Mouse (Mus musculus): ENCODE measurements at regions not wholly inside any gene's neighbourhood (a gene's known extent, or its start where the extent isn't known, plus 50 kb on each side); places are given as distances from the start of the nearest gene placed in this dataset.

GRCm38 (mm10) chrX:99390462-99390838 is 80.6 kb downstream of the Pja1 start:
- peaks cover 2% of the 10 kb centered on the region for H3K4me1 ChIP-seq (ENCODE audit: control insufficient read depth, insufficient read depth, low read length)

GRCm38 (mm10) chrX:99389778-99390461 is 81.2 kb downstream of the Pja1 start:
- no peak overlapping the region for H3K4me3 ChIP-seq (ENCODE audit: low read depth, low read length)
- TF ChIP-seq POLR2A (IDR thresholded peaks at IDR 0.05; ENCODE audit: insufficient read depth, low read length), result no peak
- H3K27ac ChIP-seq (ENCODE audit: insufficient read depth, low read length), result no peak overlapping the region
- H3K4me1 ChIP-seq (ENCODE audit: control insufficient read depth, insufficient read depth, low read length), result peaks cover 2% of the 10 kb centered on the region
- H3K36me3 ChIP-seq (ENCODE audit: control insufficient read depth, insufficient read depth, low read length, poor library complexity, severe bottlenecking), result no peaks in the 10 kb centered on the region
- no peaks in the 10 kb centered on the region for H3K9me3 ChIP-seq (replicated peaks; ENCODE audit: control insufficient read depth, insufficient read depth, low read length, poor library complexity, severe bottlenecking)
- no peak overlapping the region for H3K9ac ChIP-seq (ENCODE audit: low read depth, poor library complexity, severe bottlenecking)
- no peaks in the 10 kb centered on the region; the same call in 1 of the 2 replicates for H3K27me3 ChIP-seq (ENCODE audit: control insufficient read depth, insufficient read depth, low read length, poor library complexity, severe bottlenecking)

More at GRCm38 (mm10) chrX:99390462-99390838, 80.6 kb downstream of the Pja1 start:
- Histone ChIP-seq H3K36me3 (ENCODE audit: control insufficient read depth, insufficient read depth, low read length, poor library complexity, severe bottlenecking) (no peaks in the 10 kb centered on the region), H3K9ac (ENCODE audit: low read depth, poor library complexity, severe bottlenecking) (no peak overlapping the region), H3K27ac (ENCODE audit: insufficient read depth, low read length) (no peak overlapping the region), H3K27me3 (ENCODE audit: control insufficient read depth, insufficient read depth, low read length, poor library complexity, severe bottlenecking) (no peaks in the 10 kb centered on the region; the same call in 1 of the 2 replicates), H3K4me3 (ENCODE audit: low read depth, low read length) (no peak overlapping the region), H3K9me3 (replicated peaks; ENCODE audit: control insufficient read depth, insufficient read depth, low read length, poor library complexity, severe bottlenecking) (no peaks in the 10 kb centered on the region)
- no peak for TF ChIP-seq CTCF (IDR thresholded peaks at IDR 0.05; ENCODE audit: low read depth, low read length)
- no peak for TF ChIP-seq POLR2A (IDR thresholded peaks at IDR 0.05; ENCODE audit: insufficient read depth, low read length)
- no peak for TF ChIP-seq EP300 (IDR thresholded peaks at IDR 0.05; ENCODE audit: insufficient read depth, low read depth, low read length)

- H3K27me3 ChIP-seq (ENCODE audit: control insufficient read depth, insufficient read depth, low read length, poor library complexity, severe bottlenecking), result no peaks in the 10 kb centered on the region; the same call in 1 of the 2 replicates
- TF ChIP-seq CTCF (IDR thresholded peaks at IDR 0.05; ENCODE audit: low read depth, low read length) (no peak), EP300 (IDR thresholded peaks at IDR 0.05; ENCODE audit: insufficient read depth, low read depth, low read length) (no peak), POLR2A (IDR thresholded peaks at IDR 0.05; ENCODE audit: insufficient read depth, low read length) (no peak)
- H3K27ac ChIP-seq (ENCODE audit: insufficient read depth, low read length), result no peak overlapping the region
These were observed 100.4 kb downstream of the Pja1 start for GRCm38 (mm10) chrX:99370711-99371110.

GRCm38 (mm10) chrX:99369258-99369900 is 101.7 kb downstream of the Pja1 start:
- Histone ChIP-seq H3K36me3 (ENCODE audit: control insufficient read depth, insufficient read depth, low read length, poor library complexity, severe bottlenecking) (no peaks in the 10 kb centered on the region), H3K27me3 (ENCODE audit: control insufficient read depth, insufficient read depth, low read length, poor library complexity, severe bottlenecking) (no peaks in the 10 kb centered on the region), H3K9me3 (replicated peaks; ENCODE audit: control insufficient read depth, insufficient read depth, low read length, poor library complexity, severe bottlenecking) (no peaks in the 10 kb centered on the region), H3K4me1 (ENCODE audit: control insufficient read depth, insufficient read depth, low read length) (no peaks in the 10 kb centered on the region), H3K9ac (ENCODE audit: low read depth, poor library complexity, severe bottlenecking) (no peak overlapping the region), H3K4me3 (ENCODE audit: low read depth, low read length) (no peak overlapping the region), H3K27ac (ENCODE audit: insufficient read depth, low read length) (no peak overlapping the region)
- no peak for TF ChIP-seq POLR2A (IDR thresholded peaks at IDR 0.05; ENCODE audit: insufficient read depth, low read length)
- no peak for TF ChIP-seq CTCF (IDR thresholded peaks at IDR 0.05; ENCODE audit: low read depth, low read length)
- TF ChIP-seq EP300 (IDR thresholded peaks at IDR 0.05; ENCODE audit: insufficient read depth, low read depth, low read length), result no peak

More at GRCm38 (mm10) chrX:99370711-99371110, 100.4 kb downstream of the Pja1 start:
- Histone ChIP-seq H3K4me3 (ENCODE audit: low read depth, low read length) (no peak overlapping the region), H3K4me1 (ENCODE audit: control insufficient read depth, insufficient read depth, low read length) (no peaks in the 10 kb centered on the region), H3K9ac (ENCODE audit: low read depth, poor library complexity, severe bottlenecking) (no peak overlapping the region), H3K9me3 (replicated peaks; ENCODE audit: control insufficient read depth, insufficient read depth, low read length, poor library complexity, severe bottlenecking) (no peaks in the 10 kb centered on the region), H3K36me3 (ENCODE audit: control insufficient read depth, insufficient read depth, low read length, poor library complexity, severe bottlenecking) (no peaks in the 10 kb centered on the region)

- Histone ChIP-seq H3K4me3 (ENCODE audit: low read depth, low read length) (no peak overlapping the region), H3K9ac (ENCODE audit: low read depth, poor library complexity, severe bottlenecking) (no peak overlapping the region), H3K4me1 (ENCODE audit: control insufficient read depth, insufficient read depth, low read length) (no peaks in the 10 kb centered on the region), H3K27me3 (ENCODE audit: control insufficient read depth, insufficient read depth, low read length, poor library complexity, severe bottlenecking) (no peaks in the 10 kb centered on the region), H3K9me3 (replicated peaks; ENCODE audit: control insufficient read depth, insufficient read depth, low read length, poor library complexity, severe bottlenecking) (no peaks in the 10 kb centered on the region), H3K27ac (ENCODE audit: insufficient read depth, low read length) (no peak overlapping the region), H3K36me3 (ENCODE audit: control insufficient read depth, insufficient read depth, low read length, poor library complexity, severe bottlenecking) (no peaks in the 10 kb centered on the region)
- TF ChIP-seq CTCF (IDR thresholded peaks at IDR 0.05; ENCODE audit: low read depth, low read length) (no peak), EP300 (IDR thresholded peaks at IDR 0.05; ENCODE audit: insufficient read depth, low read depth, low read length) (no peak), POLR2A (IDR thresholded peaks at IDR 0.05; ENCODE audit: insufficient read depth, low read length) (no peak)
These were observed 107.0 kb downstream of the Pja1 start for GRCm38 (mm10) chrX:99364072-99364471.
